Mouse (Mus musculus): Measurements from ENCODE around the gene Cul4a.

Gene Cul4a

DNA sequence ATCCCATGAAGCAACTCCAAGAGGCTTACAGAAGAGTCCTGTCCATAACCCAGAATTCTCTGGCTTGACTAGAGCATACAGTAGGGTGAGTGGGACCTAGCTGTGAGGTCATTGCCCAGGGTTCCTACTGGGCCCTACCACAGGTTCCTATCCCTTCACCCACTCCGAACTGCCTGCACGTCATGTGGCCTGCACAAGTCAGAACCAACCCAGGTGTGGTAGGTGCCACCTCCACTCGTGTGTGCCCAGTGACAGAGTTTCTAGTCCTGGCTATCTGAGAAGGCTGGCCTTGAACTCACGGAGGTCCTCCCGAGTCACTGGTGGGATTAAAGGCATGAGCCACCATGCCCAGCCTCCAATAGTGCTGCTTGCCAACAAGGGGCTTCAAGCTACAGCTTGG is 72.7 kb downstream of the Cul4a start:
- in situ Hi-C loops (cut with MboI, MseI) = no loop called here

DNA sequence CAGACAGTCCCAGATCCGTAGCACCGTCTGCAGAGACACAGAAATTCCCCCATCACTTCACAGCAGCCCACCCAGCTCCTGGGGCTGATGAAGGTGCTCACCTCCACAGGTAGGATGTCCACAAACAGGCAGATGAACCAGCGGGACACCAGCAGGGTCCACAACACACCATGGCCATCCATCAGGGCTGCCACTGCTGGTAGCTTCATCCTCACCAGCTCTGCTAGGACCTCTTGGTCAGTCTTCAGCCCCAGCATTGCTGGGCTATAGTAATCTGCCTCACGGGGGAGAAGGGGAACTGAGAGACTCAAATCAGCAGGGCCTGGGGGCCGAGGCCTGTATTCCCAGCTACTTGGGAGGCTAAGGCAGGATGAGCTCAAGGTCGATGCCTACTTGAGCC is 74.1 kb downstream of the Cul4a start:
- in situ Hi-C loops (cut with MboI, MseI) = no loop called here

DNA sequence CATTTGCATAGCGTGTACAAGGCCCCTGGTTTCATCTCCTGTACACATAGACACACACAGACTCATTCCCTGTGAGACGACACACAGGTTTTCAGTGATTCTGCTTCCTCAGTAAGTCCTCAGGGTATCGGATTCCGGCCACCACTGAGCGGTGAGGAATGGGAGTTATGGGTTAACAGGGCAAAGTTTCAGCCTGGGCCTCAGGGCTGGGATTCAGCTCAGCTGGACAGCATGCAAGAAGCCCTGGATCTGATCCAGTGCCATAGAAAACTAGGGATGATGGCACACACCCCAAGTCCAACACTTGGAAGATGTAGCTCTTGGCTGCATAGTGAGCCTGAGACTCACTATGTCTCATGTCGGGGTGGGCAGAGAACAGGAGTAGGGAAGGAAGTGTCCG is 74.5 kb downstream of the Cul4a start:
- in situ Hi-C loops (cut with MboI, MseI) = no loop called here

DNA sequence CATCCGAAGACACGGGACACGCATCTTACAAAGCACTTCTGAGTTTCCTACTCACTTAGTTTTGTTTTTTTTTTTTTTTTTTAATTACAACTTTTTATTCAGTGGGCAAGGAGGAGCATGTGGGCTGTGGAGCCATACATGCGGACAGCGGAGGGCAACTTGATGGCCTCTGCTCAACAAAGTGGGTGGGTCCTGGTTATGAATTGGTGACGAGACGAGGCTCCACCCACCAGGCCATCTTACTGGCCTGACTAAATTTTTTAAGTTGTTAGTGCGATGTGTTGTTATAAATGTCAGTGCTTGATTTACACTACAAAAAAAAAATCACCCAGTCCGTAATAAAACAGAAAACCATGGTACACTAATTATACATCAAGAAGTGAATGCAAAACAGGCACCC is 75.0 kb downstream of the Cul4a start:
- in situ Hi-C loops (cut with MboI, MseI) = no loop called here

DNA sequence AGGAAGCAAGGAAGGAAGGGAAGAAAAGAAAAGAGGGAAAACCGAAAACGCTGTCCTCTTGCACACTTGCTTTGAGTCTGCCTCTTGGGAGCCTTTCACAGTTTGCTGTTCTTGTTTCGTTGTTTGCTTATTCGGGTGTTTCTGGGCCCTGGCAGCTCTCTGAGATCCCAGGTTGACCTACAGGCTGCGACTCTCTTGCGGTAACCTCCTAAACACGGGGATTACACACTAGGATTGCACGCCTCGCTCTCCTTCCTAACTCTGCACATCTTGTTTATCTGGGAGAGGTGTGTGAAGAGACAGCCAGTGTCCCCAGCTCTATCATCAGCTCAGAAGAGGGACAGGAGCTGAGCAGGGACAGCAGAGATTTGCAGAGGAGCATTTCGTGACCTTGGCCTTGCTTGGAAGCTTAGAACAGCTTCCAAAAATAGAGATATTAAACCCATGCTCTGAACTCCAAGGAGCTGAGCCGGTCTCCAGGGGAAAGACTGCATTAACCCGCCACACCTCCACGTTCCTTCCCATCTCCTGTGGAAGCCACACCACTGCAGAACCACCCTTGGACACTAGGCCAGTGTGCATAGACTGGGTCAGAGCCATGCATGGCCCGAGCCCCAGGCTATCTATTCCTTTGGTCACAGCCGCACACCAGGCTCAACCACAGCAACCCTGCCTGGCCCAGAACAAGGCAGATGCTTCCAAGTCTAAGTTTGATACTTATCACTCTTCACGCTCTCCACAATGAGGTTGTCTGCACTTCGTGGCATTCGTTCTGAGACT is 75.7 kb downstream of the Cul4a start:
- in situ Hi-C loops (cut with MboI, MseI) = no loop called here

DNA sequence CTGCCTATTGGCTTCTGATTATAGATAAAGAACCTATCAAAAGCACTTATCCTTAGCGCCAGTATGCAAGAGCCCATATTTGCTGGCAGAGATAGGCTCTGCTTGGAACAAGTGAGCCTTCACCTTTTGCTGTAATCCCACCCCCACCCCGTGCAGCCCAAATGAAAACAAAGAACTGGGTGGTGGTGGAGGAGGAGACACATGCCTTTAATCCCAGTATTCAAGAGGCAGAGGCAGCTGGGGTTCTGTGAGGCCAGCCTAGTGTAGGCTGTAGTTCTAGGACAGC is 76.2 kb downstream of the Cul4a start:
- in situ Hi-C loops (cut with MboI, MseI) = no loop called here

DNA sequence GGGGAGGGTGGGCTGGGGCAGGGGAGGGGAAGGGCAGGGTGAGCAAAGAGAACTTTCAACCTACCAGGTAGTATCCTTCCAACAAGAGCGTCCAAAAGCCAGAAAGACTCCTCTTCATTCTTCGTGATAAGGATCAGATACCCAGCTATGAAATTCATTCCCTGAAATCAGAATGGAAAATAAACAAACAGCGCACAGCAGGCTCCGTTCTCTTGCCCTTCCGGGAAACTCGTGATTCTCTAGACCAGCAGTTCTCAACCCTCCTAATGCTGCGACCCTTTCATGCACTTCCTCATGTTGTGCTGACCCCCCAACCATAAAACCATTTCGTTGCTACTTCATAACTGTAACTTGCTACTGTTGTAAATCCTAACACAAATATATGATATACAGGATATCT is 81.4 kb downstream of the Cul4a start:
- in situ Hi-C loops (cut with MboI, MseI) = no loop called here

DNA sequence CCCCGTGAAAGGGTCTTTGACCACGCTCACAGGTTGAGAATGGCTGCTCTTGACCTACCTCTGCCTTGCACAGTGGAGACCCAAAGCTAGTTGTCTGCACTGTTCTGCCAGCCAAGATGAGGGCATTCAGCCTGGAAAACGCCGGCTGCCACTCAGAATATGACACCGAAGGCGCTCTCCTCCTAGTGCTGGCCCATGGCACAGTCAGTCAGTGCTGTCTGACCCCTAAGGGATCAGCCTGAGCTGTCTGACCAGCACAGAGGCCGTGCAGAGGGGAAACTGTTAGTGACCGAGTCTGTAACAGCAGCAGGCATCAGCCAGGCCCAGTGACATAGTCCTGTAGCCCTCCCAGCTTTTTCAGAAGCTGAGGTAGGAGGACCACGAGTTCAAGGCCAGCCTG is 81.8 kb downstream of the Cul4a start:
- in situ Hi-C loops (cut with MboI, MseI) = no loop called here

DNA sequence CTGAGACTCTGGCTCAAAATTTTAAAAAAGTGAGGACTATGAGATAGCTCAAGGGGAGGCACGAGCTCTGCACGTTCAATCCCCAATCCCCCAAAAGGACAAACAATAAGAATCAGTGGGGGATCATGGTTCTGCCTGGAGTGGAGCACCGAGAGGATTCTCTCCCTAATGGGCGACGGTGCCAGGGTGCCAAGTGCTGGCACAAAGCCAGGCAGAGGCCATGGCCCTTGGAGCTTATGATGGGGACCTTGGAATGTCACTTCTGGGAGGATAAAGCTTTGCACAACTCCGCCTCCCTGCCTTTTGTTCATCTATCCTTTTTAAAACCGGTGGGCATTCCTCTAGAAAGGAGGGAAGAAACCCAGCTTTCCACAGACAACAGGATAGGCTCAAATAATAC is 82.2 kb downstream of the Cul4a start:
- in situ Hi-C loops (cut with MboI, MseI) = no loop called here

DNA sequence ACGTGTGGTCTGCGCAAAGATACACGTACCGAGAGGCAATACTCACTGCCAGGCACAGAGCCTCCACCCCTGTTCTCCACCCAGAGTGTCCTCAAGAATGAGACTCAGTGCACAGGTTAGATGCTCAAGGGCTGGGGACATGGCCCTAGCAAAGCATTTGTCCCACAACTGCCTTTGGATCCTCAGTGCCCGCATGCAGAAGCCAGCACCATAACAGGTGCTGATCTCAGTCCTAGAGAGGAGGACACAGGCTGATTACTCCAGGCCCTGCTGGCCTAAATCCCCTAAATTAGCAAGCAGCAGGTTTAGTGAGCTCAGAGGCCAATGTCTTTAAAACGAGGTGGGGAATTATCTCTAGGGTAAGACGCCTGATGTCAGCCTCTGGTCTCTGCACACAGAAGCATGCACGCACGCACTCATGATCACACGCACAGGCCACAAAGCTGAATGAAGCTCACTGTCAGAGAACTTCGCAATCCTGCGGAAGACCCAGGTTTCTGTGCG is 82.7 kb downstream of the Cul4a start:
- in situ Hi-C loops (cut with MboI, MseI) = no loop called here

DNA sequence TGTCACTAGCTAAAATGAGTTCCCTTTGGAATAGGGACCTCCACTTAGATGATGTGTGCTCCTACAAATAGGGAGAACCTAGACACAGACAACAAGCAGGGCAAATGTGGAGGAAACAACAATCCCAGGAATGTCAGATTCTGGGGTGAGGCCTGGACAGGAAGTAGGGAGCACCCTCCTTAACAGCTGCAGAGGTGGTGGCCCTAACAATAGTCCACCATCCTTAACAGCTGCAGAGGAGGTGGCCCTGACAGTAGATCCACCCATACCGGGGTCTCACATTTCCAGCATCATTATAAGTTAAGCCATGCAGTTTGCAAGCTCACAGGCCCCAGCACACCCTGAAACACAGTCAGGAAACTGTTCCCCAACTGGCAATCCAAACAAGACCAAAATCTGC is 83.4 kb downstream of the Cul4a start:
- in situ Hi-C loops (cut with MboI, MseI) = no loop called here

DNA sequence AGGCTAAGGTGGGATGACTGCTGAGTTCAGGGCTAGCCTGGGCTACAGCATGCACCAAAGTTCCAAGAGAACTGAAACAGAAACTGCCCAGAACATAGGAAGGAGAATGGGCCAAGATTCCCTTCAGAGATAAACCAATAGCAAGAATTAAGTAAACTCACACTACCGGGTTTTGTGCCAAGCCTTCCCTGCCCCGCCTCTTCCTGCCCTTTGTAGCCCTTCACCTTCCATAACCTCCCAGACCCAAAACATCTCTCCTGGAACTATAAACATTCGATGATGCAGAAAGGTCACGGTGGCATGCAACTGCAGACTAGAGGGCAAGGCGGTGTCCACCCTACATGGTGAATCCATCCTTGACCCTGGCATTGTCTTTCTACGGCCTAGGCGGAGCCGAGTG is 84.8 kb downstream of the Cul4a start:
- in situ Hi-C loops (cut with MboI, MseI) = no loop called here

DNA sequence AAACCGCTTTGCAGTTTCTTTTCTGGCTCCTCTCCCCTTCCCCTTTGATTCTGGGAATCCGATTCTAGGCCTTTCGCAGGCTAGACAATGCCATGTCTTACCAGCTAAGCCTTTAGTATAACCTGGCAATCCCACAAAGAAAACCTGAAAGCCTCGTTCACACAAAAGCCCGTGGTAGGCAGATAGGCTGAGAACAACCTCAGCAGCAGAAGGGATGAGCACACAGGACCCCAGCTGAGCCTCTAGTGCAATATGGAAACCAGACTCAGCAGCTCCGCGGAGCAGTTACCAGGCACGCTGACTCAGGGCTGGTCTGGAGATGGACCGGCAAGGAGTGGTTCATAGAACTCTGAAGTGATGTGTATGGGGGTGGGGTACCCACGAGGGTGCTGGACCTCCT is 89.4 kb downstream of the Cul4a start:
- in situ Hi-C loops (cut with MboI, MseI) = no loop called here

DNA sequence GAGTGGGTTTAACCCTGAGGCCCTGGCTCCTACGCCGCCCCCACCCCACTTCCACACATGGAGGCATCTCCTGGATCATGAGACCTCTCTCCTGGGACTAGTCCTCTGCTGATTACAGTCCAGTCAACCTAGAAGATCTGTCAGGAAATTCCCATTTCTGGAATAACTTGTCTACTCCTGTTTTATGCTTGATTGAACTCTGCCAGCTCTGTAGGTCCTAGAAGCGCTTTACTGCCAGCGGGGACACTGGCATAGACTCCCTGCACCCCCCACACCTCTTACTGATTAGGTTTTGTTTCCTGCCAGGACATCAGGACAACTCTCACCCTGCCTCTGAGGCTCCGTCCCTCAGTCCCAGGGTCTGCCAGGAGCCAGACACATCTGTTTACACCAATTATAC is 92.1 kb downstream of the Cul4a start:
- in situ Hi-C loops (cut with MboI, MseI) = no loop called here

Data from T-helper 2 cell (primary cell).